Mouse (Mus musculus) neural tube, embryonic 10.5 days (tissue): ENCODE measurements around the gene Smpd4.
"Not testable (repeated sequence)": the region's sequence is repeated elsewhere in the genome, so short reads cannot be mapped to it uniquely, and the experiment has no call there.

Source experiments
- DNase-seq: peaks from one replicate; pipeline ENCODE4 v3.0.0-alpha.2; 2017; ENCODE audit warnings: low spot score; ENCODE audit errors: extremely low spot score

The Smpd4 gene

DNA sequence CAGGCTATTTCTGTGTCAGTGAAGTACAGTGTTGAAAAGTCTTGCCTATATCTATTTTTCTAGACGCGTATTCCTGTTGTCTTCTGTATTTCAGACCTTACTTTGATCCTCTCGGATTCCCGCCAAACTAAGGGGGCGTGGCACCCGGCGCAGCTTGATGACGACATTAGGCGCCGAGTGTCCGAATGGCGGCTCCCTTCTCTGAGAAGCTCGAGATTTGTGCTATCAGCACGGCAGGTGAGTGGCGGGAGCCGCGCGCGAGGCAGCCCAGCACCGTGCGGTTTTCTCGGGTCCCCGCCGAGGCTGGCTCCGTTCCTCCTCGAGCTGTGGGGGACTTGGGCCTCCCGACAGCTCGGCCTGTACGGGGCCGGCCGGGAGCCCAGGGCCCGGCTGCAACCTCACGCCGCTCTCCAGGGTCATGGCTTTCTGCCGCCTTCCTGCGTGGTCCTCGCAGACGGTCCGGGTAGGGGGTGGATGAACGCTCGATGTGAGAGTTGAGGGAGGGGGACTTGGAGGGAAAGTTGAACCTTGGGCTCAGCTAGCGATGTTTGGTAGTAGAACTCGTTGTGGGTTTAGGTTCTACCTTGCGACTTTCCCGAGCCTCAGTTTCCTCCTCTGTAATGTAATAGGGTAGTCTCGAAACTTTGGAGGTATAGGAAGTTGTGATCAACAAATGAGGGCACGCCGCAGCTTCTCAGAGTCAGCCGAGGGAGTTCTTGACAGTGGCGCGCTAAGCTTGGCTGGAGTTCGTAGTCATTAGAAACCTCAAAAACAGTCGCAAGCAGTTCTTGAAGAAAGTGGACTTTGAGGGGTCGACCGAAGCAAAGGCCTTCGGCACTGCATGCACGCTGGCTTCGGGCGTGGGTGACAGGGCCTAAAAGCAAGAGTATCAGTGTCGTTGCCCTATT, at the start of gene Smpd4:
Gene Smpd4, plus strand, starts transcription at position 157 of the 908 bp plus-strand sequence.
- peak; percentile 99 for DNase-seq

DNA sequence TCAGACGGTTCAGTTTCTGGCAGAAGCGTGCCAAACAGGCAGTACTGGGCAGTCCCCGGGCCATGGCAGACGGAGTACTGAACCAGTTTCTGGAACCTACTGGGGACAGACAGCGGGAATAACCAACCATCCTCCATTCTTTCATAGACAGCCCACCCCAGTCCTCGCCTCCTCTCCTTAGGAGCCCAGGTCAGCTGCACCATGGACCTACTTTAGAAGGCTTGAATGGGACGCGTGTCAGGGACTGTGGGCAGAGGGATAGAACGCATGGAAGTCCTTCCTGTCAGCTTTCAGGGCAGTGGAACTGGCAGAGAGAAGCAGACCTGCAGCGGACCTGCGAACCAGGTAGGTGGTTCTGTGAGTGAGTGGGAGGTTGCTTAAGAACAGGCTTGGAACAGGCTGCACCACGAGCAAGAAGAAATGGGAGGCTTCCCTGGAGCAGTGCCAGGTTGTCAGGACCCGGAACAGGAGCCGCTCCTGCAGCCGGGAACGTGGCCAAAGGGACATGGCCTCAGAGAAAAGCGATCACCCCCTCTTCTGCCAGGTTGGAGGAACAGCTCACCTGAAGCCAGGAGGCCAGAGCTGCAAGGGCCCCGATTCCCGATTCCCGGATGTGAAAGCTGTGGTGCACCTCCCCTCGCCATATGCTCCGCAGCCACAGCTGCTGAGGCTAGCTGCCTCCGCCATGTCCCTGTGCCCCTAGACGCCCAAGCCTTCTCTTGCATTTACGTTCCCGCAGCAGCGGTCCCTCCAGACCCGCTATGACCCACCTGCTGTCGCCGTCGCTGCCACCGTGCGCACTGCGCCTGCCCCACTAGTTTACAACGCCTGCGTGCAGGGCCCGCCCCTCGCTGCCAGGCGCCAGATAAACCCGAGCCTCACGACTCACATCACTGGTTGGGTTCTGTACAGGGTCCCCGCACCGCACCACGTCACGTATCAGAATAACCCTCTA, 43.0 kb upstream of the Smpd4 start:
- no peak for DNase-seq

DNA sequence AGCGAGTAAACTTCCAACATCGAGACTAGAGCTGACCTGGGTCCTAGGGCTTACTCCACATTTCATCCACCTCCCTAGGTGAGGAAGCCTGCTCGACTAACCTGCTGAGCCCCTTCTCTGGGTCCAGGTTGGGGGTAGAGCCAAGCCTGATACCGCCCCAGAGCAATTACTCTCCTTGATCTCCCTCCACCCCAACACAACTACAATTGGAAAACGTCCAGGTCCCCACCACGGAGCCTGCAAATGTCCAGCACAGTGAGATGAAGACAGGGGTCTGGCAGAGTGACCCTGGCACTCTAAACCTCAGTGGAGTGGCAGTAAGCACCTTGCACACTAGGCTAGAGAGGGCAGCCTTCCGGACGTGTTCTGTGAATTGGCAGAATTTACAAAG, 42.3 kb upstream of the Smpd4 start:
- no peak for DNase-seq

DNA sequence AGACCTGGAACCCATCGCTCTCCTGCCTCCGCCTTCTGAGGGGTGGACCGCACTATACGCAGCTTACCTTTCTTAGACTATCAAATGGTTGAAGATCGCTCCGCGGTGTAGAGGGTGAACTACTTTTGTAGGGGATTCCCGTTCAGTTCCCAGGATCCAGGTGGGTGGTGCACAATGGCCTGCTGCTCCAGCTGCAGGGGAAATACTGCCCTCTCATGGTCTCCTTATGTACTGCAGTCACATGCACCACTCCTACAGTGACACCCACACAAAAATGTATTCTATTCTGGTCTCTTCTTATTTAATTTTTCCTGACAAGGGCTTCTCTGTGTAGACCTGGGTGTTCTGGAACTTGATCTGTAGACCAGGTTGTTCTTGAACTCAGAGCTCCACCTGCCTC, 36.1 kb upstream of the Smpd4 start, which contains the start of gene Slc7a4:
Gene Slc7a4, minus strand, starts transcription at position 151 of the 400 bp plus-strand sequence.
- no peak for DNase-seq

DNA sequence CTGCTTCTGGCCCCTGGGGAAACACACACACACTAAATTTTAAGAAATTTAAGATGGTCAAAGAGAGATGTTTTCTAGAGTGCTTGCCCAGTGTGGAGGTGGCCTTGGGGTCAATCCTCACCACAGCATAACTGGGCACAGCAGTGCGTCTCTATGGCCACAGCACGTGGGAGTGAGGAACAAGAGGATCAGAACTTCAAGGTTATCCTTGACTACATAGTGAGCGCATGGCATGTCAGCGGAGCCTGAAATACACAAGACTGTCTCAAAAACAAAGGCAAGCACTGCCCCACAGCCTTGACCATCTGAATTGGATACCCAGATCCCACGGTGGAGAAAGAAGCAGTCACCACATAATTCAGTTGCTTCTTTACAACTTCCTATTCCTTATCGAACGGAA, 34.6 kb upstream of the Smpd4 start:
- DNase-seq: no peak

DNA sequence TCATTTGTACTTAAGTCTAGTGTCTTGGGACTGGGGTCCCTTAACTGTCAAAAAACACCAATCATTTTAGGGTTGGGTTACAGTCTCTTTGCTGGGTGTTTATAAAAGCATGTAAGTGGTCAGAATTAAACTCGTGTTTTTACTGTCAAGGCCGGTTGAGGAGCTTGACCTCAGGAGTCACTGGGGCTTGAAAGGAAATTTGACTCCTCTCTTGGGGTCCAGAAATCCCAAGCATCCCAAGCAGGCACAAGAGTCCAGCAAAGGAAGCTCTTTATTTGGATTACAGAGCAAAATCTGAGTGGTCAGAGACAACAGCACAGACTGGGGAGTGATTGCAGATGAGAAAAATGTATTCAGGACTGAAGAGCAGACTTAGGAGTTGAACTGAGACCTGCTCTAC, 28.4 kb upstream of the Smpd4 start:
- no peak for DNase-seq

DNA sequence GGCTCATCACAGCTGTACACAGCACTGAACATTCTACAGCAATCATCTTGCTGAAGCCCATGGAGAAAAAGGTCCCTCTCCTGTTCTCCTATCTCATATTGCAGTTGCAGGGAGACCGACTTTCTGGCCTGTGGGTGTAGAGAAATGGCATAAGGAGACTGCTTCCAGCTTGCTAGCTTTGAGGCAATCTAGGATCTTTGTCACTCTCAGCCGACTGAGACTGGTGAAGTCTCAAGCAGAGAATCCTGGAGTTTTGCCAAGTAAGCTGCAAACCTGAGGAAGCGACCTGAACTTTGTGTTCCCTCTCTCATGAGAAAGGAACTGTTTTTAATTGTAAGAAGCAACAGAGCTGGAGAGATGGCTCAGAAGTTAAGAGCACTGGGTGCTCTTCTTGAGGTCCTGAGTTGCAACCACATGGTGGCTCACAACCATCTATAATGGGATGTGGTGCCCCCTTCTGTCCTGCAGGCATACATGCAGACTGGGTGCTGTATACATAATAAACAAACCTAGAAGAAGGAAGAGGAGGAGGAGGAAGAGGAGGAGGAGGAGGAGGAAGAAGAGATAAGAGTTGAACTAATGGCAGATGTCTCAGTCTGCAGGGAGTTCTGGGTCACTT, 18.1 kb upstream of the Smpd4 start:
- DNase-seq: no peak

DNA sequence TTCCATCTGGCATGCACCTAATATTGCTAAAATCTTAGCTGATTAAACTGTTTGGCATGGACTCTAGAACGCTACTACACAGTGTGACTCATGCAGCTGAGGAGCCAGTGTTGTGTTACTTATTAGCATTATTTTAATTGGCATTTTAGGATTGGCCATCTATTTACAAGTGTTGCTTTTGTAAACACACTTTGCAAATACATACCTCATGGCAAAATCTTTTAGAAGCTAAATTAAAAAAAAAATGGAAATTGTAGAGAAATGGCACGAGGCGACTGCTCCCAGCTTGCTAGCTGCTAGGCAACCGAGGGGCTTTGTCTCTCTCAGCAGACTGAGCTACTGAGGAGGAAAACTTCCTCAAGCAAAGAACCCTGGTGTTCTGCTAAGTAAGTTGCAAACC, 14.2 kb upstream of the Smpd4 start:
- DNase-seq: no peak

DNA sequence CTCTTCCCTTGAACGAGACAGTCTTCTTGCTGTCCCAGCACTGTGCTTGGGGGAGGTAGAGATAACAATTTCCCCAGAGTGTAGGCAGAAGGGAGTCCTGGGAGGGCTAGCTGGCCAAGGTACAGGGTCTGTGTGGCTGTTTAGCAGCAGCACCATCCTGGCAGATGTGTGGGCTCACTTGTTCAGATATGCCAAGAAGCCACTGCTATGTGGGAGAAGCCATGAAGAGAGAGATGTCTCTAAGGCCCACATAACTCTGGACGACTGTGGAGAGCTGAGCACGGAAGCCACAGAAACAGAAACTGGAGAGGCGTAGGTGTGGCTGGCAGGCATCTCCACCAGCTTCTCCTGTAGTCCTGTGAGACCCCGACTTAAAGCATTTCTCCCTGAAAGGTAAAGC, 13.5 kb upstream of the Smpd4 start:
- no peak for DNase-seq

DNA sequence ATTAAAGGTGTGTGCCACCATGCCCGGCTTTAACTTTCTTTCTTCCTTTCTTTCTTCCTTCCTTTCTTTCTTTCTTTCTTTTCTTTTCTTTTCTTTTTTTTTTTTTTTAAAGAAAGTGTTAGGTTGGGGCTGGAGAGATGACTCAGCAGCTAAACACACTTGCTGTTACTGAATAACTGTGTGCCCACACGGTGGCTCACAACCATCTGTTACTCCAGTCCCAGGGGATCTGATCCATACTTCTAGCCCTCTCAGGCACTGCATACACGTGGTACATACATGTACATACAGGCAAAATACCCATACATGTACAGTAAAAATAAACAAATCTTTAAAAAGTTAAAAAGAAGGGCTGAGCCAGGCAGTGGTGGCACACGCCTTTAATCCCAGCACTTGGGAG, 7.8 kb upstream of the Smpd4 start:
- no peak for DNase-seq

DNA sequence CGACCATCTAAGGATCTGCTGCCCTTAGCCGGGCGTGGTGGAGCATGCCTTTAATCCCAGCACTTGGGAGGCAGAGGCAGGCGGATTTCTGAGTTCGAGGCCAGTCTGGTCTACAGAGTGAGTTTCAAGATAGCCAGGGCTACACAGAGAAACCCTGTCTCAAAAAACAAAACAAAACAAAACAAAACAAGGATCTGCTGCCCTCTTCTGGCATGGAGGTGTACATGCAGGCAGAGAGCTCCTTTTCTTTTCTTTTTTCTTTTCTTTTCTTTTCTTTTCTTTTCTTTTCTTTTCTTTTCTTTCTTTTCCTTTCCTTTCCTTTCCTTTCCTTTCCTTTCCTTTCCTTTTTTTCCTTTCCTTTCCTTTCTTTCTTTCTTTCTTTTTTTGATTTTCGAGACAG, 4.4 kb upstream of the Smpd4 start:
- not testable (repeated sequence) for DNase-seq

DNA sequence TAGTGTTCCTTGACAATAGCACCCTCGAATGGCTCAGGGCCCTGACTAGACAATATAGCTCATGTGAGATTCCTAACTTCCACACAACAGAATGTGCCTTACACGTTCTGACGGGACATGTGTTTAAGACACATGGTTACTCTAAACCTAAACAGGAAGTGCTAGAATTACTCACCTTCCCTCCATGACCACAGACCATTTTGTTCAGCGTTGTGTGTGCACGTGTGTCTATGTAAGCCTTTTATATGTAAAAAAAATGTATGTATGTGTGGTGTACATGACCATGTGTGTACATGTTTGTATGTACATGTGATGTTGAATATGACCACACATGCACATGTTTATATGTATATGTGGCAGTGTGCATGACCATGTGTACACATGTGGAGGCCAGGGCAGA, 2.9 kb upstream of the Smpd4 start:
- DNase-seq: no peak

DNA sequence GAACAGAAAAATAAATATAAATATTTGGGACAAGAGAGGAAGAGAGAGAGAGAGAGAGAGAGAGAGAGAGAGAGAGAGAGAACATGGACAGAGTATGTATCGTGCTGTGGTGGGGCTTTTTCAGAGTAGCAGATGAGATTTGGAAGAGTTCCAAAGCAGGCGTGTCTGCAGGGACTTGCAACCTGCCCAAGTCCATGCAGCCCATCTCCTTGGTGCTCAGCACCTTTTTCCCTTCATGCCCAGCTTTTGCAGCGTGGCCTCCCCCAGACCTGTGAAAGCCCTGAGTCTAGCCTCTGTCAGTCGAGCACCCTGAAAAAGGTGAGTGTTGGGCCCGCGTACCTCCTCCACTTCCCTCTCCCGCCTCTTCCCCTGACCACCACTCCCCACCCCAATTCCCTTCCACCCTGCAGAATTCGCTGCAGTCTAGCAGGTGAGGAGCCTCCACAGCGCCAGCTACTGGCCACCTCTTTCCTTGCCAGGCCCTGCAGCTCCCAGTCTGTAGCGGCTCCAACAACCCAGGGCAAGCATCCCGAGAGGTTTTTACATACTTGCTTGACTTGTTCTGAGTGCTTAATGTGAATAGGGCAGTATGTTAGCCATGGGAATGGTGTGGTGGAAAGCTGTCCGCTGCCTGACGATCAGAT, 1.1 kb upstream of the Smpd4 start:
- DNase-seq: peak; percentile 52

DNA sequence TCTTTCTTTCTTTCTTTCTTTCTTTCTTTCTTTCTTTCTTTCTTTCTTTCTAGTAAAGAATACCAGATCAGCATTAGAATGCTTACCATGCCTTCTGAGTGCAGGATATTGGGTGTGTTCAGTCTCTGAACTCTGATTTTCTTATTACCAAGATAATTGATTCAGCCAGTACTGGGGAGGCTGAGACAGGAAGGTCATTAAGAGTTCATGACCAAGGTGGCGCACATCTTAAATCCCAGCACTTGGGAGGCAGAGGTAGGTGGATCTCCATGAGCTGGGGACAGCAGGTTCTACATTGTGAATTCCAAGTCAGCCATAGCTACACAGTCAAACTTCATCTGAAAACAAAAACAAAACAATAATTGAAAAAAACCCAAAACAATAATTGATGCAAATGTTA, 2.8 kb downstream of the Smpd4 start:
- no peak for DNase-seq

DNA sequence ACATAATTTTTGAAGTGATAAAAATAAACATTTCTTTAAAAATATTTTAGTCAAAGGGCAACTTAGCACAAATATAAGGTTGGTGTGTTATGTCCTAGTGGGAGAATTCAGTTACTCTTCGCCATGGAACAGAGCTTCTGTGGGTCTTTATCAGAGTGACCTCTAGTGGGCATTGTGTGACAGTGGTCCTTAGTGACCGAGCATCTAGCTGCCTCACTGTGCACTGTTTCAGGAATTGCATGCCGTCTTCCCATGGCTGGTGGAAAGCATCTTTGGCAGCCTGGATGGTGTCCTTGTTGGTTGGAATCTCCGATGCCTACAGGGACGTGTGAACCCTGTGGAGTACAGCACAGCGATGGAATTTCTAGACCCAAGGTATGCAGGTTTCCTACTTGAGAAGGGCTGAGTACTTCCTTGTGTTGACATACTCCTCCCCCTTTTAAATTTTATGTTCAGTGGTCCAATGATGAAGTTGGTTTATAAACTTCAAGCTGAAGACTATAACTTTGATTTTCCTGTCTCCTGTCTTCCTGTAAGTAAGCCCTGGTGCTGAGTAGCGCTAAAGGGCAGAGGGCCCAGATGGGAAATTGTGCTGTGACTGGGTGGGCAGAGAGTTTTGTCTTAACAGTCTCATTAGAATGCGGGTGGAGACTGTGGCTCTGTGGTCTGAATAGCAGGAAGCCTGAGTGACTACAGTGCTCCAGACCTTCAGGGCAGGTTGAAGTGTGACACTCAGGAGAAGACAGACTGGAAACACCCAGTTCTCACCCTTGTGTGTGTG, 6.5 kb downstream of the Smpd4 start:
- no peak for DNase-seq

DNA sequence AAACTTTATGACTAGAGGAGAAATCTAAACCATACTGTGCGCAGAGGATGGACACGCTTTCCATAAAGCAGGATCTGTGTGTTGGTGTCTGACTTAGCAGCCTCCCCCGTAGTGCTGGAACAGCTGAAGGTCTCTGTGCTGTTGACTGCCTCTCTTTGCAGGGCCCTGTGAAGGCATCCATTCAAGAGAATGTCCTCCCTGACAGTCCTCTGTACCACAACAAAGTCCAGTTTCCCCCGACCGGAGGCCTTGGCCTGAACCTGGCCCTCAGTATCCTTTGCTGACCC, 7.1 kb downstream of the Smpd4 start:
- DNase-seq: no peak

DNA sequence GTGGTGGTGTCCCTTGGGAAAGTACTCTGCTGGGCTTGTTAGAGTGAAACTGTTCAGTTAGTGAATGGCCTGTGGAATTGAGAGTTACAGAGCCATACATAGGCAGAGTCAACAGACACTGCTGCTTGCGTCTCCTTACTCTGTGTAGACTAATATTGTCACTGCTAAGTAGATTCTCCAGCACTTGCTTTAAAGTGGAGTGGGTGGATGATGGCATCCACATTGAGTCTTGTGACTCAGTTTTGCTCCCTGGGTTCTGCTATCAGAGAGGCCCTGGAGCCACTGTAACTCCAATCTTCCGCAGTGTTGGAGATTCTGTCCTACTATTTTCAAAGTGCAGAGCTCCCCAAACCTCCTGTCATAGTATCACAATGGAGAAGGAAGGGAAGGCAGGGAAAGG, 13.4 kb downstream of the Smpd4 start:
- no peak for DNase-seq

DNA sequence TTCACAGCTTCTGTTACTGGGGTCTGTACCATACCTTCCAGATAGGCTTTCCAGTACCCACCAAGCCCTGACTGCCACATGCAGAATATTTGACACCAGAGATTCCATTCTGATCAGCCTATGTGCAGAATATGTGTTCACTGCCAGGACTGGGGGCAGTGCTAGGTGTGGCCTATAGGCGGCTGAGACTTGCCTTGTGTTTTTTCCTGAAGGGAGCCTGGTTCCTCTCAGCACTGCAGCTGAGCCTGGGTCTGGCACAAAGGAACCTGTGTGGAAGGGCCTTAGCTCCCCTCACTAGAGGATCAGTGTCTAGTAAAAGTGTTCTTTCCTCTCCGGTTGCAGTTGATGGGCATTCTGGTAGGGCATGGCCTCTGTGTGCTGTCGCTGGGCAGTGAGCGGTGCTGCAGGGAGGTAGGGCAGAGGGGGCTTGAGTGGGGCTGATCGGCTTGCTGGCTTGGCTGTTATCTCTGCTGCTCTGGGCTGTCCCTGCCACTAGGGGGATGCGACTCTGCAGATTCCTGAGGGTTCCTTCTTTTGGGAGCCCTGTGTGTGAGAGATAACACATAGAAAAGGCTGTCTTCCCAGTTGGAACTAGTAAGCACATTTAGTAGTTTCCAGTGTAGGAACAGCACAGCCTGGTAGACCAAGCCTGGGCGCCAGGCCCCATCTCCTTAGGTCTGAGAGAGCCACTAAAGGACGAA, 14.5 kb downstream of the Smpd4 start:
- no peak for DNase-seq

DNA sequence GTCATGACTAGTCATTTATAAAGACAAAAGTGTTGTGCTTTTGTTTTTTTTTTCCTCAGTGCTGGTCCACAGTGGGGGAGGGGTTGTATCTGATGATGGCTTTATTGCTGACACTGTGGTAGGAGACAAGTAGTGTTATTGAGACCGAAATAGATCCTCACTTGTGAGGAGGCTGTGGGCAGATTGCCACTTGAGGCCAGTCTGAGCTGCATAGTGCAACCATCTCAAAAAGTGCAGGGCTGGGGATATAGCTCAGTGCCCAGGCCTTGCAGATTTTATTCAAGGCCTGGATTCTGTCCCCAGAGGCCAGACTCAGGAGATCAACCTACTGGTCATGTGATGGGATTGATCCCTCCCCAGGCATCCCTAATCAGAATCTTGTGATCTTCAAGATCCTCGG, 17.8 kb downstream of the Smpd4 start:
- no peak for DNase-seq

DNA sequence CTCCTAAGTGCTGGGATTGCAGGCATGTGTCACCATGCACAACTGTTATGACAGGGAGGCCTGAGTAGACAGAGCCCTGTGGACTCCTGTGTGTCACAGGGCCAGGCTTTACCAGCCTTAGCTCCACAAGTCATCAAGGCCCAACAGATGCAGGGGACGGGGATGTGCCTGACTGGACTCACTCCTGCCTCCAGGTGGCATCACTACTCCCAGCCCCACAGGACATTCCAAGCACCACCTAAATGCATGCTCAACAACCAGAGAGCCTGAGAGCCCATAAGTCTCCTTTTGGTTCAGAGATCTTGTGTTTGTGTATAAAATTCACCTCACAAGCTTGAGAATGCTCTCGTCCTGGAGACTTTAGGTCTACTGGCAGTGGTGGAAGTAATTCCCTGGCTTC, 18.5 kb downstream of the Smpd4 start:
- no peak for DNase-seq
